In genomic region chr8:7440278-7440684, GRCm38 (mm10) we compare ENCODE assay signal across 9 mouse cellular contexts.
A peak's percentile ranks its signal among the peaks of the same experiment; 100 is the strongest.
DNase-seq lines count a peak whose midpoint lies in the region; ATAC-seq and TF ChIP-seq lines count a peak whose summit lies in the region.
"Had no signal": no experiment of that assay in that cellular context is flagged by ENCODE, and none has a peak within 500 bp of the region (broad histone marks: within the 10 kb centered on the region; RNA-seq: fewer than 3 reads in every experiment).

No protein-coding gene starts in this region.

- TF ChIP-seq CTCF in intestine, postnatal 0 days (IDR thresholded peaks at IDR 0.05; ENCODE audit: low read depth): no peak
- TF ChIP-seq CTCF in forebrain, postnatal 0 days (IDR thresholded peaks at IDR 0.05; ENCODE audit: low read depth): no peak

- ATAC-seq in intestine, embryonic 14.5 days (replicated peaks; ENCODE audit: low FRiP score, low TSS enrichment, low read depth): no peak
- ATAC-seq in intestine, postnatal 0 days: no peak
- peak; percentile 87 for ATAC-seq in forebrain, postnatal 0 days
- peak; percentile 99 for ATAC-seq in midbrain, embryonic 13.5 days

- no peak overlapping the region for H3K4me2 ChIP-seq in intestine, embryonic 14.5 days (ENCODE audit: low read length)
- H3K4me2 ChIP-seq in intestine, postnatal 0 days (replicated peaks; ENCODE audit: low read depth): no peak overlapping the region
- H3K4me2 ChIP-seq in forebrain, postnatal 0 days (ENCODE audit: low read depth): no peak overlapping the region
- H3K4me2 ChIP-seq in midbrain, embryonic 13.5 days (replicated peaks): 0 out of 2 replicates have a peak overlapping the region, but pooled peaks have one; percentile 15

- DNase-seq in intestine, embryonic 14.5 days (ENCODE audit: low spot score): peak; percentile 51
- peak; percentile 68 for DNase-seq in brain, embryonic 18.5 days (ENCODE audit: low read depth, low spot score)
- DNase-seq in forebrain, postnatal 0 days: peak; percentile 54
- DNase-seq in gastrocnemius, postnatal 36 days: no peak
- DNase-seq in thymus, postnatal 4 days: no peak
- no peak for DNase-seq in left cerebral cortex, adult 9 months (ENCODE audit: low spot score in 2 of 2)
- DNase-seq: gastrocnemius, adult 2 months had no signal

- no peak overlapping the region for H3K27ac ChIP-seq in intestine, embryonic 14.5 days (ENCODE audit: low read depth)
- no peak overlapping the region for H3K27ac ChIP-seq in intestine, postnatal 0 days (ENCODE audit: low read depth, low read length)
- peak overlapping the region; percentile 41; the same call in 1 of the 2 replicates for H3K27ac ChIP-seq in forebrain, postnatal 0 days (ENCODE audit: low read depth, low read length)
- no peak overlapping the region for H3K27ac ChIP-seq in midbrain, embryonic 13.5 days
- H3K27ac ChIP-seq: gastrocnemius, adult 2 months had no signal

- H3K9ac ChIP-seq in intestine, embryonic 14.5 days (ENCODE audit: low read length): no peak overlapping the region
- no peak overlapping the region for H3K9ac ChIP-seq in intestine, postnatal 0 days (ENCODE audit: low read depth, low read length)
- no peak overlapping the region for H3K9ac ChIP-seq in forebrain, postnatal 0 days
- no peak overlapping the region for H3K9ac ChIP-seq in midbrain, embryonic 13.5 days (replicated peaks)

- H3K27me3 ChIP-seq in intestine, embryonic 14.5 days (replicated peaks; ENCODE audit: control insufficient read depth, insufficient read depth, low read length): no peaks in the 10 kb centered on the region
- H3K27me3 ChIP-seq in intestine, postnatal 0 days (replicated peaks; ENCODE audit: control insufficient read depth, insufficient read depth, low read length): no peaks in the 10 kb centered on the region
- no peaks in the 10 kb centered on the region for H3K27me3 ChIP-seq in forebrain, postnatal 0 days (ENCODE audit: insufficient read depth, low read length)
- no peaks in the 10 kb centered on the region for H3K27me3 ChIP-seq in midbrain, embryonic 13.5 days

- intact Hi-C loops in gastrocnemius, postnatal 36 days (cut with DNase I): no loop called here

- H3K36me3 ChIP-seq in intestine, embryonic 14.5 days (ENCODE audit: control insufficient read depth, insufficient read depth, low read length): no peaks in the 10 kb centered on the region
- no peaks in the 10 kb centered on the region for H3K36me3 ChIP-seq in intestine, postnatal 0 days (ENCODE audit: control insufficient read depth, insufficient read depth)
- no peaks in the 10 kb centered on the region for H3K36me3 ChIP-seq in forebrain, postnatal 0 days (ENCODE audit: insufficient read depth)
- no peaks in the 10 kb centered on the region for H3K36me3 ChIP-seq in midbrain, embryonic 13.5 days

- H3K4me1 ChIP-seq in intestine, embryonic 14.5 days (replicated peaks; ENCODE audit: control insufficient read depth, insufficient read depth, low read length): 0 out of 2 replicates have a peak, but pooled peaks cover 7% of the 10 kb centered on the region
- H3K4me1 ChIP-seq in intestine, postnatal 0 days (replicated peaks; ENCODE audit: control insufficient read depth, insufficient read depth, low read length): no peaks in the 10 kb centered on the region
- no peaks in the 10 kb centered on the region for H3K4me1 ChIP-seq in forebrain, postnatal 0 days (ENCODE audit: insufficient read depth)
- H3K4me1 ChIP-seq in midbrain, embryonic 13.5 days (replicated peaks): peaks cover 11% of the 10 kb centered on the region; the same call in 1 of the 2 replicates

- WGBS in intestine, embryonic 14.5 days: 15% methylated on average over 4 of the region's 4 CpGs
- 20% methylated on average over 4 of the region's 4 CpGs for WGBS in intestine, postnatal 0 days
- 3% methylated on average over 4 of the region's 4 CpGs for WGBS in forebrain, postnatal 0 days
- WGBS in midbrain, embryonic 13.5 days: 3% methylated on average over 4 of the region's 4 CpGs

- H3K4me3 ChIP-seq in intestine, embryonic 14.5 days (ENCODE audit: low read depth, low read length): no peak overlapping the region
- H3K4me3 ChIP-seq in intestine, postnatal 0 days (ENCODE audit: low read depth, low read length): no peak overlapping the region
- H3K4me3 ChIP-seq in forebrain, postnatal 0 days (ENCODE audit: low read depth, low read length): no peak overlapping the region
- no peak overlapping the region for H3K4me3 ChIP-seq in midbrain, embryonic 13.5 days (replicated peaks)
- H3K4me3 ChIP-seq: gastrocnemius, adult 2 months had no signal

- no peaks in the 10 kb centered on the region for H3K9me3 ChIP-seq in intestine, embryonic 14.5 days (ENCODE audit: control insufficient read depth, low read length)
- H3K9me3 ChIP-seq in intestine, postnatal 0 days (ENCODE audit: control insufficient read depth): no peaks in the 10 kb centered on the region
- no peaks in the 10 kb centered on the region for H3K9me3 ChIP-seq in forebrain, postnatal 0 days (ENCODE audit: low read length)
- no peaks in the 10 kb centered on the region for H3K9me3 ChIP-seq in midbrain, embryonic 13.5 days

Comparison
In these comparisons a context has a peak if more than half of its experiments do, and no peak if none do; other contexts are left out.
1. ATAC-seq: peak in forebrain, postnatal 0 days (single experiment) and midbrain, embryonic 13.5 days (single experiment); none in intestine, embryonic 14.5 days (single experiment) and intestine, postnatal 0 days (single experiment).
2. DNase-seq: peak in intestine, embryonic 14.5 days (single experiment), brain, embryonic 18.5 days (single experiment) and forebrain, postnatal 0 days (single experiment); none in gastrocnemius, postnatal 36 days (0 of 2), thymus, postnatal 4 days (single experiment) and left cerebral cortex, adult 9 months (0 of 2).